Mouse (Mus musculus) ES-CJ7 (cell line): ENCODE results near the gene Ssr4.

Experiments used
- DNase-seq: peaks from one replicate; pipeline ENCODE4 v3.0.0; 2011; ENCODE audit warnings: low read depth, low spot score

The Ssr4 gene

DNA sequence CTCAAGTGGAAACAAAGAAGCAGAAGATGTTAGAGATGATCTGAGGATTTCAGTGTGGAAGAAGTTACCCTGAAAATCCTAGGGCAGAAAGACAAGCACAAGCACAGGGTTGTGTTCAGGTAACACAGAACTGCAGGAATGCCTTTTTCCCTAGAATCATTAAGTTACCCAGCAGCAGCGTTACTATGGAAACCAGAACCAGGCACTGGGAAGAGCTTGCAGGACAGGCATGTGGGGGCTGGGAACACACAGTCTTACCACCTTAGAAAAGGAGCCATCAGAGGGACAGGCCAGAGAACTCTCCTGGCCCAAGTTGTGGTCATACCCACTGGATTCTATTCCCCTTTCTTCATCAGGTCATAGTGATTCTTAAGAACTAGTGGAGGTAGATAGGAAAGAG lies 19.0 kb downstream of the Ssr4 start:
- DNase-seq, result no peak

DNA sequence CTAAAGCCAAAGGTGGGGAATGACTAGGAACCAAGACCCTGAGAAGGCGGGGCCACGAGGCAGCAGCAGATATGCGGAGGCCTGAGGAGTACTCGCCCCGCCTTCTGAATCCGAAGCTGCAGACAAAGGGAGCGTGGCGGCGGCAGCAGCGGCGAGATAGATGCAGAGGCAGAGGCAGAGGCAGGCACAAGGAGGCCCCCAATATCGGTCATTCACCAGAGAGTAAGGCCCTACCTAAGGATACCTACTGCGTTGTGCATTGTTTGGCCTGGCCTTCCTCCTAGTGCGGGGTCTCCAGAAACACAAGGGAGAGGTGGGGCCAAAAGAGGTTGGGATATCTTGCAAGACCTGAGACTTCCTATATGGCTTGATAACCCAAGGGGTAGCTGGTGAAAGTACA lies 28.2 kb downstream of the Ssr4 start:
- no peak for DNase-seq

DNA sequence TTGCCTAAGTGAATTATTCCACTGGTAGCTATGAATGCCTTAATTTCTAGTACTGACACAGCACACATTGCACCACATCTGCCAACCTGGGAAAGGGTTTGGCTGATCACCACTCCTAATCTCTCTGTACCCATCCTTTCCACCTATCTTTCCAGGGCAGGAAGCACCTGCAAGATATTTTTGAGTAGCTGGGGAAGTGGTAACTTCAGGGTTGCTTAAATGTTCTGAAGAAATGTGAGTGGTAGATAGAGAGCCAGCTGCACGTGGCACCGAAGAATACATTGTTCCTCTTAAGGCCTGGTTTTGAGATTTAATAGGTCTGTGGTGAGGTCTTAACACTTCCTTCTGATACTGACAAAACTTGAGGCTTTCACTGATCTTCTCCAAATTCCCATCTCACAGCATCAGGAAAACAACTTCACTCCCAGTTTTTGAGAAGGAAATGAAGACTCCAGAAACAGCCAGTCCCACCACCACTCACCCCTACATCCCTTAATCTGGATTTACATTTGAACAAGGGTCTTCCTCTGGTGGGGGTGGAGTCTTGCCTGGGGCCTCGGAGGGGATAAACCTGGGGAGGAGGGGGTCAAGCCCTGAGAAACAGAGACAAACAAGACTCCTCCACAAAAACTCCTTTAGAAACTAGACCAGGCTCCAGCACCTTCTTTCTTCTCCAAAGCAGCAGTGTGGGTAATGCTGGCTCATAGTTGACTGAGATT lies 29.9 kb downstream of the Ssr4 start:
- peak; percentile 52 for DNase-seq

DNA sequence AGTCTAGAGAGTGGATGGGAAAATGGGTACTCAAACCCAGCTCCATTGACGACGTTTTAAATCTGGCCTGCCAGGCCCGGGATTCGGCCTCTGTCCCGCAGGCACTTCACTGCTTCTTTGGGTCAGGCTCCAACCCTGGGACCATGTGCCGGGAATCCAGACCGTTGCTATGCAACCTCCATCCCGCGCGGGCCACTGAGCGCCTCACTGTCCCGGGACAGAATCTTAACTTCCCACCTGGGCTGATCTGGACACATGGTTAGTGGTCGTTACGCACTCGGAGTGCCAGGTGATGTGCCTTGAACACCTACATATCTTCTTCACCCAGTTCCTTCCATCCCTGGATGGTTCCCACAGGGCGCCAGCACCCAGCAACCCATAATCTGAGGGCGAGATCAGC lies 36.9 kb downstream of the Ssr4 start:
- no peak for DNase-seq

DNA sequence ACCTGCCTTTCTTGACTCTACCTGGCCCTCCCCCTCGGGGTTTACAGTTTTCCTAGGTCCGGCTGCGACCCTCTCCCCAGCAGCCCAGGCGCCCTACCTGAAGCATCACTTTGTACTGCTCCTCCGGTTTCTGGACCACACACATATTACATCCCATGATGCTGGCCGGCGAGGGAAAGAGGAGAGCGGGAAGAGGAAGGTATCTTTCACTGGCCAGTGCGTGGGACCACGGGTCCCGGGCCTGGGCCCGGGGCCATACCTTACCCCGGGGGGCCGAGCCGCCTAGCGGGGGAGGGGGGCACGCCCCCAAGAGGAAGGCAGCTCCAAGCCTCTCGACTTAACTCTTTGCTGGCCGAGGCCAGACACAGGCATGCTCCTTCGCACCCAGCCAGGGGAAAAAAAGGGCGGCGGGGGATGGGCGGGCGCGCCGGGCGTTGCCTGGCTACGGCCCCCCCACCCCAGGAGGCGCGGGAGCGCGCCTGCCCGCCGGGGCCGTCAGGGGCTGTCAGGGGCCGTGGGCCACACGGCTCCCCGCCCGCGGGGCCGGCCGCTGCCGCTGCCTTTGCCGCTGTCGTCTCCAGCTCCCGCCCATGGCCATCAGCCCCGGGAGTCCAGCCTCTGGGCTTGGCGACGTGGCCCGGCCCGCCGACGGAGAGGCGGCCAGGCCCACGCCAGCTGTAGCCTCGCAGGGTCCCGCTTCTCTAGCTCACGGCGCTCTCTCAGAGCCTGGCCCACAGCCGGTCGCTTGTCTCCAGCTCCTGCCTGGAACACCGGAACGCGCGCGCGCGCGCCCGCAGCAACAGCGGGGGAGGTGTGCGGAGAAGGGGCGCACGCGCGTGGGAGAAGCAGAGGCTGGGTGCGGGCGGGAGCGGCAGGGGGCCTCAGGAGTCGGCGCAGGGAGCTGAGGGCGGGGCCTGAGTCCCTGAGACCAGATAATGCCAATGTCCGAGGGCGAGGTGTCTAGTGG lies 37.6 kb downstream of the Ssr4 start, which contains the start of gene Pdzd4:
Gene Pdzd4 (minus strand): TSS at position 785 of the 967 bp plus-strand sequence.
- peak; percentile 56 for DNase-seq

DNA sequence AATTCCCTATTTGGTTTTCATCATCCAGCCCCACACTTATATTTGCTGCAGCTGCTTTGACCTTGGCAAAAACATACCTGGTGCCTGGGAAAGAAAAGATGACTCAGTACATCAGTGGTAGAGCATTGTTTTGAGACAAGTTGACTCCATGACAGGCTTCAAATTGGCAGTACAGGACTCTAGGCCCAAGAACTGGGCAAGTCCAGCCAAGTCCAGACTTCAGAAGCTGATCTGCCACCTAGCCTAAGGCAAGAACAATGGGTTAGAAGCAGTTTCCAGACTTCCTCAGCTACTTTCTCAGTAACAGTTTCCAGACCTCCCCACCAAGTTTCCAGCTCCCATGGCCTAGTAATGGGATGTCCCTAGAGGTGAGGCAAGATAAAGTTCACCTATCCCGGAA lies 48.9 kb downstream of the Ssr4 start:
- no peak for DNase-seq

DNA sequence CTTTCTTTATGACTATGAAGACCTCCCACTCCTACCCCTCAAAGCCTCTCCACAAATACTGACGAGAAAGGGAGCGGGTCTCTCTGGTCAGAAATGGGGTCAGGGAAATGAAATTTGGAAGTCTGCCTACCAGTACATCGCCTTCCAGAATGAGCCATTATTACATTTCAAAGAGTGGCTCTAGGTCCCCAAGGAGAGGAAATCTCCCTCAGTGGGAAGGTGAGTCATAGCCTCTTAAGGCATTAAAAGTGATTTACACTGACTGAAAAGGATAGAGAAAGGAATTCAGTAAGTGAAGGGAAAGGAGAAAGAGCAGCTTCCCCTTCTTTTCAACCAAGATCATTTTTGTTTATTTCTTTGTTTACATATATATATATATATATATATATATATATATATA lies 49.9 kb downstream of the Ssr4 start:
- no peak for DNase-seq
